Mouse (Mus musculus) frontal cortex, postnatal 14 days (tissue): Measurements from ENCODE around the gene 2010111I01Rik.

Experiments used
- DNase-seq, 2 experiments: peaks; one replicate each; pipeline ENCODE4 v3.0.0; 2022; ENCODE audit warnings: low spot score in 2 of 2

Gene 2010111I01Rik

DNA sequence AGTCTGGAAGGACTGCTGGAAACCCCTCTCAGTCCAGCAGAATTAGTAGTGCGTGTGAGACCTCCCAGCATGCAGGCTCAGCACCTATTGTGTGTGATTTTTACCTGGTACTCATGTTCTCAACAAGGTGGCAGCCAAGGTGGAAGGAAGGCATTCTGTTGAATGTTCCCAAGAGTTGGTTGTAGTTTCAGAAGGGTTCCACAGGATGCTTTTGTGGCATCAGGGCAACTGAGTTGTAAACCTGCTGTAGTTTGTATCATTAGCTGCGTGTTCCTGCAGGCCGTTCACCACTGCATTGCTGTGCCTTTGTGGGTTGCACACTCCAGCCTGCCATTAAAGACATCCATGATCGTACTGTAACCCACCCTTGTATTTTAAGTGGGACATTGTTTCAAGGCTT is 294.0 kb downstream of the 2010111I01Rik start:
- no peak for DNase-seq

- no peak for DNase-seq
These were observed 295.4 kb downstream of the 2010111I01Rik start for GRCm38 (mm10) chr13:63260133-63260532.

- no peak for DNase-seq
These were observed 296.3 kb downstream of the 2010111I01Rik start for GRCm38 (mm10) chr13:63260753-63261631.

DNA sequence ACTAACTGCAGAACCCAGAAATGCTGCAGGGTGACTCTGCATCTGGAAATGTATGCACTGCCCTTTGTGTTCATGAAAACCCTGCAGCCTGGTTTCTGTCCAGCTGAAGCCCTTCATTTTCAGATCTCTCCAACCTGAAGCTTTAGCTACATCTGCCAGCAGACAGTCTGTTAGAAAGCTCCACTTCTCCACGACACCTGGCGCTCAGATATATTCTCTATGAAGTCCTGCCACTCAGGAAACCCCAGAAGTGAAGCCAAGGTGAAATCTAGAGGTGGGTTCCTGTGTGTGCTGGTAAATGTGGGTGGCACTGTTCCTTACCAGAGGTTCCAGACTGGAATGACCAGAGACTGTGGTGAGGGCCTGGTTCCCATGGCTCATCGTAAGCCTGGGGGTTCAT is 297.0 kb downstream of the 2010111I01Rik start:
- DNase-seq: no peak

DNA sequence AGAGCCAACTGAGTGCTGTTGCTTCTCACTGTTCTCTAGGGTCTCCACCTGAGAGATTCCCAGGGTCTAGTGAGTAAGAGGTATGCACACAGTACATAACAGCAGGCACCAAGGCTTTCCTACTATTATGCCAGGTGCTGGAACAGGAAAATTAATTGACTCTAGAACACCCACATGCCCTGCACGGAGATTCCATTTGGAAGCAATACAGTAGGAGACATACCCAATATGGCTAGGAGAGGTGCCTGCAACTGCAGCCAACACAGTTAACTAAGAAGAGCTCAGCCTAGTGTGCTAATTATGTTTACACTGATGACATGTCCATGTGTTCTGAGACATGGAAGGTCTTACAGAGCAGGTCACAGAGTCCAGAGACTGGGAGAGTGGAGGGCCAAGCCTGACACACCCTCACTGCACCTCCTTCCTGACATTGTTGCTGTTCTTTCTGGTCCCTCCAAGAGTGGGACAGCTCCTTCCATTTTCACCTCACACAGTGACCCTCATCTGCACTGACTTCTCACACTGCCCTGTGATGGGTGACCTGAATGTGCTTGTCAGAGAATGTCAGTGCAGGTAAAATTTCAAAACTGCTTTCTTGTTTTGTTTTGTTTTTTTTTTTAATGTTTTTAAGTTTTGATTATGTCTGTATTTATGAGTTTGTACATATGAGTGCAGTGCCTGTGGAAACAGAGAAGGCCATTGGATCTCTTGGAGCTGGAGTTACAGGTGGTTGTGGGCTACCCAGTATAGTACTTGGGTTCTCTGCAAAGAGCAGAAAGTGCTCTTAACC is 297.7 kb downstream of the 2010111I01Rik start:
- no peak for DNase-seq

DNA sequence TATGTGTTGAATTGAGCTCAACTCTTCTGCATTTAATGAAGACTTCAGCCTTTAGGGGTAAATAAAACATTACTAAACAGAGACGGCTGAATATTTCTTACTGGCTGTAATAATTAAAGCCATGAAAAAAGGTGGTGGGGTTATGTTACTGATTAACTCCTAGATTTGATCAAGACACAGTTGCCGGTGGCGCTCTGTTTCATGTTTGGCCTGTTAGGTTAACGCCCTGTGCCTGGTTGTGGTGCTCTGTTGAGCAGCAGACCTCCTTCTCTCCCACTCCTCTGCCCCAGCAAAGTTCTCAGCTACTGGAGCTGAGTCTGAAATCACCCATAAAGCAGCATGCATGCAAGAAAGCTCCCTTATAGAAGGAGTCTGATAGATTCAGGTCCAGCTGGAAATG is 303.7 kb downstream of the 2010111I01Rik start:
- no peak for DNase-seq

DNA sequence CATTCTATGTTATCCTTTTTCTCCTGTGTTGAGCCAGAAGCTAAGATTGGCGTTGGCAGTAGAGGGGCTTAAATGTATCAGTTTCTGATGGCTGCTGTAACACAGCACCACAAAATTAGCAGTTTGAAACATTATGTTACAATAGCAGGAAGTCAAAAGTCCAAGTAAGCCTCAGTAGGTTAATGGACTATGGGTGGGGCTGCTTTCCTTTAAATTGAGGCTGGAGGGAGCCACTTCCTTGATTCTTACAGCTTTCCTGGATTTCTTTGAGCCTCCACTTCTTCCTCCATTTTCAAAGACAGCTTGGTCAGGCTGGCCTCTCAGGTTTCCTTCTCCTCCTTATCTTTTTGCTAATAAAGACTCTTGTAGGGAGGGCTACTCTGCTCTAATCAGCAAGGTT is 304.1 kb downstream of the 2010111I01Rik start:
- DNase-seq: no peak

GRCm38 (mm10) chr13:63270191-63270590 is 305.5 kb downstream of the 2010111I01Rik start:
- no peak for DNase-seq

- no peak for DNase-seq
These were observed 307.4 kb downstream of the 2010111I01Rik start for GRCm38 (mm10) chr13:63272017-63272601.

GRCm38 (mm10) chr13:63272602-63273229 is 308.0 kb downstream of the 2010111I01Rik start:
- no peak for DNase-seq

GRCm38 (mm10) chr13:63273859-63274258 is 309.2 kb downstream of the 2010111I01Rik start:
- DNase-seq: no peak

GRCm38 (mm10) chr13:63274488-63275166 is 309.9 kb downstream of the 2010111I01Rik start:
- no peak for DNase-seq

DNA sequence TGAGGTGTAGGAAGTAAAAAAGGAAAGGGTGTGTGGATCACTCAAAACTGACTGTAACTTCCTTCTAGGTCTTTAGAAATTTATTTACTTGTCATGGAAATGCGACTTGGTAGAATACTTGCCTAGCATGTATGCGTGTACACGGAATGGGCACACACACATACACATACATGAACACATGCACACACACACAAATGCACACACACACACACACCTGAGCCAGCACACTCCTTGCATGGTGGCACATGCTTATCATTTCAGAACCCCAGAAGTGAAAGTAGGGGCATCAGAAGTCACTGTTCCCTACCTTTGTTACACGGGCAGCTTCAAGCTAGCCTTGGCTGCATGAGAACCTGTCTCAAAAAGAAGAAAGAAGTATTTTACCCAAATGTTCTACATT is 311.7 kb downstream of the 2010111I01Rik start:
- DNase-seq: no peak

- DNase-seq: no peak
These were observed 312.6 kb downstream of the 2010111I01Rik start for GRCm38 (mm10) chr13:63277316-63277715.

DNA sequence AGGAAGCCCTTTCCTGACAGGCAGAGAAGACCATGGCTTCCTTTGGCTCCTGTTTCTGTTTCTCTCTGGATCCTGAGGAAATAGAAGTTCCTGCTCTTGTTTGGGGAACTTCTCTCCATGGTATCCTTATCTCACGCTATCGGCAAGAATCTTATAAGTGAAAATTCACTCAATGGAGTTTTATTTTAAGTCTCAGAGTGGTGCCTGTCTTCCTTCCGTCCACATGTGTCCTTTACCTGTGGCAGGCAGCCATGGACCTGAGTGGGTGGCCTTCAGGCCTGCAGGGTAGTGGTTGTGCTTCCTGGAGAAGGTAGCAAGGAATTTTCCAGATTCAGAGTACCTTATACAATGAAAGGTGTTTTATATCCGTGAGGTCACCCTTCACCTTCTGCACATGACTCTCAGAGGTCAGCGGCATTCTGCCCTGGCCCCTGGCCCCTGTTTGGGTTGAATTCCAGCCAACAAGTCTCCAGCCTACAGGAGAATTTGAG is 313.5 kb downstream of the 2010111I01Rik start:
- no peak for DNase-seq

DNA sequence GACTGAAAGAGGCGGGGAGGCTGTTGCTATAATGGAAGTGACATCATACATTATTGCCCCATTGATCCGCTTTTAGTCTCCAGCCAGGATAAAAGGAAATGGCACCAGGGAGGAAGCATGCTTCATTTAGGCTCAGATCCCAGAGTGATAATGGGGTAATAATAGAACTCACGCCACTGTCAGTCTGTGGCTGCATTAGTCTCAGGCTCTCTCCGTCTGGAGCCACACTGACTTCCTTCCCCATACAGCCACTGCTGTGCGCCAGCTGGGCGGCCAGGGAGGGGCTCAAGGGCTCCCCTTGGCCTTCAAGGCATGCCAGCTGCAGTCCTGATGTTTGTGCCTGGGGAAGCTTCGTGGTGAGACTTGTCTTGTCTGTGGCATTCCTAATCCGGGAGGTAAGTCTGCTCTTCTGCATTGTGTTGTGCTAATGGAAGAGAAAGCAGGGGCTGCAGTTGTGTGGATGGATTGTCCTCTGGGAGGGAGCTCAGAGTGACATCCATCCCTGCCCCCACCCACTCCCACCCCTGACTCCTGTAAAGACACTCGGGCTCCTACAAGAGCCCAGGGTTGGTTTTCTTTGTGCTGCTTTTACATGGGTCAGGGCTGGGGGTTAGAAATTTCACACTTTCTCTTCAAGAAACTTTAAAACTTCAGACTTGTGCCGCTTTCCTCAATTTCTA is 314.2 kb downstream of the 2010111I01Rik start:
- no peak for DNase-seq

GRCm38 (mm10) chr13:63279807-63280206 is 315.1 kb downstream of the 2010111I01Rik start:
- no peak for DNase-seq

GRCm38 (mm10) chr13:63280344-63280743 is 315.7 kb downstream of the 2010111I01Rik start:
- DNase-seq: no peak

DNA sequence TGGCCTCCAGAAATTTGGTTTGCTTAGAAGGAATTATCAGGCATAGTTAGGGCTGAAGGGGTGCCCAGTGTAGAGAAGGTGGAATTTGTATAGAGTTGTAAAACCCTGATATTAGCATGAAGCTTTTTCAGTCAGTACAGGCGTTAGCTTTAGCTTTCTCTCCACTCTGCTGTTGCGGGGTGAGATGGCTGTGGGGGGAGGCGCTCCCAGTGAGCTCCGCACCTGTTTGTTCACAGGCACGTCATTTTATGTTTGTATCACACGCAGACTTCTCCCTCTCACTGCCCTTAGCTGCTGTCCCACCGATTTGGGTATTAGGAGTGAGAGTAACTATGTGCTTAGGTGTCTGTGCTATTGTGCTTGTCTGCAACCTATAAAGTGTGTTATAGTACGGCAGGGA is 316.5 kb downstream of the 2010111I01Rik start:
- DNase-seq: no peak

GRCm38 (mm10) chr13:63283236-63283635 is 318.5 kb downstream of the 2010111I01Rik start:
- DNase-seq: no peak

- no peak for DNase-seq
These were observed 320.1 kb downstream of the 2010111I01Rik start for GRCm38 (mm10) chr13:63284748-63285147.
